Mouse (Mus musculus): Measurements from ENCODE around the gene Runx1.

The Runx1 gene

DNA sequence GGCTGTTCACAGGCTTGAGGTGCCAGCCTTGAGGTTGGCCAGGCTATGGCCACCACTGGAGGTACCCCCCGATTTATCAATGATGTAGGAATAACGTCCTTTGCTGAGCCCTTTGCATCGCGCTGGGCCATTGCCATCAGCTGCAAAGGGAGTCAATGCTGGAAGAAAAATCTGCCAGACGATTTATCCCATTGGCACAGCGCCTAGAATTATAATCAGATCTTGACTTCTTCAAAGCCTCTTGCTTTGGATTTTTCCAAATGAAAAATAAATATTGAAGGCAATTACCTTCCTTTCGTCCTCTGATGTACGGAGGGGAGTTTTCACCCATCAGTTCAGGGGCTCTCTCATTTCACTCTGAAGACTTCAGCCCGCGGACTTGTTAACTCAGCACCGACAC, 260.7 kb downstream of the Runx1 start:
- no peak for DNase-seq (ENCODE audit: low spot score)

DNA sequence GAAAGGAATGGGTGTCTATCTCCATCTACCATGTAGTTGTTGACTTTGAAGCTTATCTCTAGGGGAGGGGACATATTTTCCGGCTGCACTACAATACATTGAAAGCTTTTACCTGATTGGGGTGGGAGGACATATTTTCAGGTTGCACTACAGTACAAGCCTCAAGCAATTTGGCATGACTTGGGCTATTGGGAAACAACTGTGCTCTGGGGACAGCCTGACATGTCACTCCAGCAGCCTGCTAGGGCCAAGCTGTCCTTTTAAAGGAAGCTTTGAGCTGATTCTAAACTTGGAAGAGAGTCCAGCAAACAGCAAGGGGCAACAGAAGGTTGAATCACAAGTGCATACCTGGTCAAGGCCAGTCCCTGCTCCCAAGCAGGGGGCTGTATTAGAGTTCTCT, 270.9 kb downstream of the Runx1 start:
- DNase-seq (ENCODE audit: low spot score): no peak

DNA sequence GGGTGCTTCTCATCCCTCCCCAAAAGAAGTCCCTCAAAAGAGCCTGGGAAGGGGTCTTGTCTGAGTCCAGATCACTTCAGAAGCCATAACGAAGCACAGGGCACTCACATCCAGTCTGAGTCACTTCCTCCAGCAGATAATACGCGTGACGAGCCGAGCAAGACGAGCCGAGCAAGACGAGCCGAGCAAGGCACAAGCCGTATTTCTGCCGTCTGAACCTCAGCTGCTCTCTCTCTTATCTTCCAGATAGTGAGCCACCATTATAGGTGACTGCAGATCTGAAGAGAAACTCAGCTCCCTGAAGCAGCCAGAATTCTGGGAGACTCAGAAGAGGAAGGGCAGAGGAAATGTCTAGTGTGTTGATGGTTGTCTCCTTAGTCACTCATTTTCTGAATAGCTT, 273.1 kb downstream of the Runx1 start:
- no peak for DNase-seq (ENCODE audit: low spot score)

DNA sequence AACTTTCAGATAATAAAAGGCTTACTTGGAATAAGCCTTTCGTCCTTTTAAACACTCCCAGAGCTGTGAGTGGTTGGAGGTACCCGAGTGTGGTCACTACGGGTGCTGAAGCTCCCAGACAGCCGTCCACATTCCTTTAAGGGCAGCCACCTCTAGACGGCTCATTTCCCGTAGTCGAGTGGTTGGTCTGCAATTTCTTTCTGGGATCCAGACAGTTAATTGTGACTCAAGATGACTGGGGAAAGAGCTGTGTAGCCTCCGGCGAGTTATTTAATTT, 273.9 kb downstream of the Runx1 start:
- no peak for DNase-seq (ENCODE audit: low spot score)
